Mouse (Mus musculus) stomach, postnatal 0 days (tissue): ENCODE measurements at regions not wholly inside any gene's neighbourhood (a gene's known extent, or its start where the extent isn't known, plus 50 kb on each side); places are given as distances from the start of the nearest gene placed in this dataset.

Experiments
- ATAC-seq: fragments of 200-750 bp; cut with Nextera tagmentation; 2 replicates; pipeline ENCODE4 v1.8.0; 2017; ENCODE audit not compliant: low FRiP score, low TSS enrichment
- DNase-seq: peaks from one replicate; pipeline ENCODE4 v3.0.0-alpha.2; 2016; ENCODE audit warnings: low spot score
- H3K27ac ChIP-seq: fragments of 300-500 bp; sonication (generic); replicated peaks from 2 replicates; pipeline ENCODE4 v1.5.1; 2014; ENCODE audit warnings: mild to moderate bottlenecking, control low read depth
- H3K27me3 ChIP-seq: fragments of 300-500 bp; sonication (generic); 2 replicates; pipeline ENCODE4 v1.6.1; 2014; ENCODE audit warnings: low read length; ENCODE audit not compliant: control insufficient read depth, insufficient read depth
- H3K36me3 ChIP-seq: fragments of 300-500 bp; sonication (generic); 2 replicates; pipeline ENCODE4 v1.6.1; 2014; ENCODE audit warnings: low read length, mixed read lengths; ENCODE audit not compliant: control insufficient read depth, insufficient read depth
- H3K4me1 ChIP-seq: fragments of 300-500 bp; sonication (generic); replicated peaks from 2 replicates; pipeline ENCODE4 v1.6.1; 2014; ENCODE audit warnings: antibody characterized with exemption; ENCODE audit not compliant: control insufficient read depth, insufficient read depth
- H3K4me2 ChIP-seq: fragments of 300-500 bp; sonication (generic); replicated peaks from 2 replicates; pipeline ENCODE4 v1.6.1; 2014; ENCODE audit warnings: low read depth, mild to moderate bottlenecking, control low read depth, moderate library complexity
- H3K4me3 ChIP-seq: fragments of 300-500 bp; sonication (generic); 2 replicates; pipeline ENCODE4 v1.5.1; 2014; ENCODE audit warnings: low read depth, low read length, control low read depth
- H3K9ac ChIP-seq: fragments of 300-500 bp; sonication (generic); 2 replicates; pipeline ENCODE4 v1.6.1; 2014; ENCODE audit warnings: mild to moderate bottlenecking, low read length, control low read depth, mixed read lengths
- H3K9me3 ChIP-seq: fragments of 300-500 bp; sonication (generic); 2 replicates; pipeline ENCODE4 v1.6.1; 2016; ENCODE audit warnings: low read length; ENCODE audit not compliant: control insufficient read depth
- CTCF ChIP-seq: IDR thresholded peaks from 2 replicates; pipeline ENCODE4 v1.5.1; 2016; ENCODE audit warnings: antibody characterized with exemption, low read depth, mild to moderate bottlenecking, moderate library complexity
- EP300 ChIP-seq: optimal IDR thresholded peaks from 2 replicates; pipeline ENCODE3; 2016; ENCODE audit warnings: antibody characterized with exemption
- WGBS: fragments of 180-500 bp; shearing (Covaris S2); extraction: QIAGEN DNeasy Blood & Tissue Kit; methylation state at CpG from one replicate; pipeline ENCODE4 v1.1.7; 2014; 5-methylcytosine and 5-hydroxymethylcytosine counted together

DNA sequence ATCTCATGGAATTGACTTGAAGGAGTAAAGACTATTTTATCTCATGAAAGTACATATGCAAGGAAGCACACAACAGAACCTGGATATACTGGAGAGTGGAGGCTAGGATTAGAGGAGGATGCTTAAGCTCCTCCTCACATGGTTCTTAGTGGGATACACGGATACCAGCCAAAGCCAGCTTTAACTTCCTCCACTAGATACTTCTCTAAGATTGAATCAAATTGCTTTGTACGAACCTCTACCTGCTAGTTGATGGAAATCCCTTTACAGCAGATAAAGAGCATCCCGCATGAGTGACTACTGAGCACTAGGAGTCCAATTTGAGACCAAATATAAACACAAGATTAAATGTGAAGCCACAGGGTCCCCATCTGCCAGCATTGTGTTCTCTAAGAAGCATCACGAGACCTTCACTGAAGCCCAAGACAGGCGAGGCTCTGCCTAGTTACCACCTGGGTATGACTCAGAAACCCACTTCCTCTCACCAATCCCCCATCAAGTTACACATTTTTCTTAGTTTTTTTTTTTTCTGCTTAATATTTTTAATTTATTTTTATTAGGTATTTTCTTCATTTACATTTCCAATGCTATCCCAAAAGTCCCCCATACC, 307.9 kb upstream of the Lrrc3b start:
- no peak overlapping the region for H3K9ac ChIP-seq
- no peak for TF ChIP-seq EP300
- TF ChIP-seq CTCF, result no peak
- H3K9me3 ChIP-seq, result no peaks in the 10 kb centered on the region
- DNase-seq, result no peak
- 73% methylated on average over 5 of the region's 5 CpGs for WGBS
- H3K27me3 ChIP-seq, result no peaks in the 10 kb centered on the region
- H3K36me3 ChIP-seq, result no peaks in the 10 kb centered on the region
- H3K4me3 ChIP-seq, result no peak overlapping the region
- no peak overlapping the region for H3K4me2 ChIP-seq
- no peak for ATAC-seq
- H3K4me1 ChIP-seq, result no peaks in the 10 kb centered on the region
- no peak overlapping the region for H3K27ac ChIP-seq

- Histone ChIP-seq H3K36me3 (no peaks in the 10 kb centered on the region), H3K9me3 (no peaks in the 10 kb centered on the region), H3K27ac (no peak overlapping the region), H3K9ac (no peak overlapping the region), H3K27me3 (no peaks in the 10 kb centered on the region), H3K4me2 (no peak overlapping the region), H3K4me1 (no peaks in the 10 kb centered on the region), H3K4me3 (no peak overlapping the region)
- no peak for DNase-seq
- ATAC-seq, result no peak
- TF ChIP-seq EP300 (no peak), CTCF (no peak)
- WGBS, result 64% methylated on average over 6 of the region's 6 CpGs
These were observed 331.2 kb upstream of the Lrrc3b start for GRCm38 (mm10) chr14:15769846-15770448.

DNA sequence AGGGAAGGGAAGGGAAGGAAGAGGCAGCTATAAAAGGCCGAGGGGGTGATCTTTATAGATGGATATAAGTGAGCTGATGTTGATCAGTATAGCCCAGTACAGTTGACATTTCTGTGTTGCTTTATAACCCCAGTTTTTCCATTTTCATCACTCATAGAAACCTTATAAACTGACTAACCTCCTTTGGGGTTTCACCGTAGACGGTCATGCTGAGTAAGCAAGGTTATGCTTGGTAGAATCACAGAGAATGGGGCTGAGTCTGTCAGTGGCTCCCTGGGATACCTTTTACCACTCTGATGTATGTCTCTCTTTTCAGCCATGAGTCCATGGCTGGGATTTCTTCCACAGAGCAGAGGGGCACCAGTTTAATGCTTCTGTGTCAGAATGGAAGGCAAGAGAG, 345.9 kb upstream of the Lrrc3b start:
- no peaks in the 10 kb centered on the region for H3K27me3 ChIP-seq
- H3K4me2 ChIP-seq, result no peak overlapping the region
- no peaks in the 10 kb centered on the region for H3K4me1 ChIP-seq
- no peak overlapping the region for H3K9ac ChIP-seq
- H3K4me3 ChIP-seq, result no peak overlapping the region
- WGBS, result 75% methylated on average over 3 of the region's 3 CpGs
- DNase-seq (no peak), ATAC-seq (no peak)
- no peak overlapping the region for H3K27ac ChIP-seq
- no peaks in the 10 kb centered on the region for H3K9me3 ChIP-seq
- no peaks in the 10 kb centered on the region for H3K36me3 ChIP-seq
- no peak for TF ChIP-seq CTCF
- TF ChIP-seq EP300, result no peak

DNA sequence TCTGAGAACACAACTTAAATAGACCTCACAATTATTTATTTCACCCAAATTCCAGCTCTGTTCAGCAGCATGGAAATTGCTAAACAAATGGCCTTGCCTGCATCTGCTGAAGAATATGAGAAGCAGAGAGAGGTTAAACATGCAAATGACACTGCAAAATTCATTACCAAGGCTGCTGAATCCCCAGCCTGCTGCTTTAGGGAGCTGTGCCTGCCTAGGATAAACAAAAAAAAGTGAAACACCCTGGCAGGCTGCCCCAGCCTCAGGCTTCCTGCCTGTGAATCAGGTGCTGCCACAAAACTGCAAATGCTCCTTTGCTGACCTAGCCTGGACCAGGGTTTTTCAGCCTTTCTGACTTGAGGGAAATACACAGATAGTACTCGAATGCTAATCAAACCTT, 346.4 kb upstream of the Lrrc3b start:
- no peak for ATAC-seq
- Histone ChIP-seq H3K36me3 (no peaks in the 10 kb centered on the region), H3K27ac (no peak overlapping the region), H3K4me1 (no peaks in the 10 kb centered on the region), H3K27me3 (no peaks in the 10 kb centered on the region), H3K9me3 (no peaks in the 10 kb centered on the region), H3K4me3 (no peak overlapping the region), H3K4me2 (no peak overlapping the region), H3K9ac (no peak overlapping the region)
- TF ChIP-seq CTCF (no peak), EP300 (no peak)
- WGBS, result 38% methylated on average over 1 of the region's 1 CpGs
- no peak for DNase-seq

GRCm38 (mm10) chr14:15795698-15796097, 356.9 kb upstream of the Lrrc3b start:
- no peak for DNase-seq
- H3K27me3 ChIP-seq, result no peaks in the 10 kb centered on the region
- no peaks in the 10 kb centered on the region for H3K9me3 ChIP-seq
- no peak for TF ChIP-seq EP300
- TF ChIP-seq CTCF, result no peak
- 72% methylated on average over 3 of the region's 3 CpGs for WGBS
- no peak overlapping the region for H3K4me2 ChIP-seq
- H3K27ac ChIP-seq, result no peak overlapping the region
- no peaks in the 10 kb centered on the region for H3K36me3 ChIP-seq
- no peak for ATAC-seq
- no peak overlapping the region for H3K9ac ChIP-seq
- no peaks in the 10 kb centered on the region for H3K4me1 ChIP-seq
- no peak overlapping the region for H3K4me3 ChIP-seq

- TF ChIP-seq EP300, result no peak
- DNase-seq, result no peak
- H3K9ac ChIP-seq, result no peak overlapping the region
- H3K36me3 ChIP-seq, result no peaks in the 10 kb centered on the region
- H3K9me3 ChIP-seq, result no peaks in the 10 kb centered on the region
- no peak overlapping the region for H3K4me3 ChIP-seq
- no peak overlapping the region for H3K4me2 ChIP-seq
- no peak for ATAC-seq
- H3K27me3 ChIP-seq, result no peaks in the 10 kb centered on the region
- no peak overlapping the region for H3K27ac ChIP-seq
- 38% methylated on average over 2 of the region's 2 CpGs for WGBS
- H3K4me1 ChIP-seq, result no peaks in the 10 kb centered on the region
These were observed 358.2 kb upstream of the Lrrc3b start for GRCm38 (mm10) chr14:15797019-15797418.
